Mouse (Mus musculus) kidney, adult 2 months (tissue): Measurements from ENCODE around the gene Snapc1.

ENCODE experiments used
- CTCF ChIP-seq: fragments of 200-500 bp; conservative IDR thresholded peaks from 2 replicates; pipeline ENCODE4 v1.5.1; 2011; ENCODE audit warnings: low read depth, mild to moderate bottlenecking, control low read depth, low read length, moderate library complexity, mixed read lengths; ENCODE audit not compliant: insufficient read depth, insufficient read length
- POLR2A ChIP-seq: fragments of 200-500 bp; IDR thresholded peaks from one replicate; pipeline ENCODE4 v1.6.1; 2011; ENCODE audit warnings: low read depth, low read length, control low read depth

GRCm38 (mm10) chr12:73918479-73918878, 45.8 kb upstream of the Snapc1 start:
- no peak for TF ChIP-seq POLR2A
- no peak for TF ChIP-seq CTCF
